Mouse (Mus musculus) lung, postnatal 0 days (tissue): ENCODE measurements at regions not wholly inside any gene's neighbourhood (a gene's known extent, or its start where the extent isn't known, plus 50 kb on each side); places are given as distances from the start of the nearest gene placed in this dataset.

Source experiments
- CTCF ChIP-seq: IDR thresholded peaks from 2 replicates; pipeline ENCODE4 v1.5.1; 2016; ENCODE audit warnings: antibody characterized with exemption, mild to moderate bottlenecking
- EP300 ChIP-seq: IDR thresholded peaks from 2 replicates; pipeline ENCODE4 v1.6.1; 2016; ENCODE audit warnings: antibody characterized with exemption, mild to moderate bottlenecking, control low read depth

- TF ChIP-seq EP300 (no peak), CTCF (no peak)
Measured at GRCm38 (mm10) chr13:20733046-20733445, 60.9 kb upstream of the Aoah start.
